Comparison of ENCODE assay signal across 8 mouse cellular contexts in the genomic region with DNA sequence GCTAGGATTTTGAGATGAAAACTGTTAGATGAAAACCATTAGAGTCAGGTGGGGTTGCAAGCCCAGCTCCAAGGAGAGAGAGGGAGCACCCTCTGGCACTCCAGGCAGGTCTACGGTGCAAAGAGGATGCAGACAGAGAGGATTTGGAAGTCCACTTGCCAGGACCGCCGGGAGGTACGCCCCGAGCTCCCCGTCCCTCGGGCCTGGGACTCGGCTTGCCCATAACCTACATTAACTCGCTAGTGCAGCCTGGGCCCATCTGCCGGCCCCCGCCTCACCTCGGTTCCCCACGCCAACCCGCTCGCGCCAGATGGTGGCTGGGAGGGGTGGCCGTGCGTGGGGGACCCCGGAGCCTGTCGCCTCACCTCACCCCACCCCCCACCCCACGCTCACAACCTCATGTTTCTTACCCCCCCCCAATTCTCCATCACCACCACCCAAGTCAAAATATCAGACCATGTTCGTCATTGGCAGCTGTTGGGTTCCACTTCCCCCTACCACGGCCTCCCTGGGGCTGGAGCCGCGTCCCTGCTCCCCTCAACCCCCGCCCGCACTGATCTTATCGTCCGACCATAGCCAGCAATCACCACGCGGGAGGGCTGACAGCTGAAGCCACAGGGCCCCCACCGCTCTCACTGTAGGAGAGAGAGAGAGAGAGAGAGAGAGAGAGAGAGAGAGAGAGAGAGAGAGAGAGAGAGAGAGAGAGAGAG. TPM values are rescaled to one million over a fixed set of nuclear protein-coding genes. Genes with fewer than 3 reads are reported as not detected.
DNase-seq lines count a peak whose midpoint lies in the region; ATAC-seq and TF ChIP-seq lines count a peak whose summit lies in the region.

No protein-coding gene starts in this region.

- intact Hi-C loops in left cerebral cortex, postnatal 25 days (cut with DNase I) = no loop called here

- WGBS in hindbrain, embryonic 10.5 days = 2% methylated on average over 32 of the region's 32 CpGs
- 12% methylated on average over 22 of the region's 32 CpGs for WGBS in liver, postnatal 0 days (ENCODE audit: insufficient replicate concordance)

- no peak for ATAC-seq in G1E (ENCODE audit: extremely low read depth, insufficient number of reproducible peaks, low FRiP score, poor library complexity, severe bottlenecking)
- ATAC-seq in liver, postnatal 0 days = no peak
- no peak for ATAC-seq in inflammation-experienced regulatory T-cells, adult 6 months

- H3K9me3 ChIP-seq in G1E (replicated peaks) = peaks cover 3% of the 10 kb centered on the region
- H3K9me3 ChIP-seq in hindbrain, embryonic 10.5 days = no peaks in the 10 kb centered on the region
- H3K9me3 ChIP-seq in liver, postnatal 0 days (ENCODE audit: low read length) = no peaks in the 10 kb centered on the region

- H3K4me2 ChIP-seq in liver, postnatal 0 days (ENCODE audit: low read depth, low read length) = peak overlapping the region; percentile 73

- H3K4me3 ChIP-seq in G1E (ENCODE audit: low read depth, low read length) = peak overlapping the region; percentile 65; the same call in 1 of the 2 replicates
- H3K4me3 ChIP-seq in hindbrain, embryonic 10.5 days = peak overlapping the region; percentile 55
- peak overlapping the region; percentile 55 for H3K4me3 ChIP-seq in liver, postnatal 0 days (ENCODE audit: low read depth, low read length)

- peaks cover 68% of the 10 kb centered on the region for H3K27me3 ChIP-seq in G1E (ENCODE audit: insufficient read depth, low read length)
- H3K27me3 ChIP-seq in hindbrain, embryonic 10.5 days (ENCODE audit: insufficient read depth, poor library complexity, severe bottlenecking) = peaks cover 100% of the 10 kb centered on the region
- peaks cover 85% of the 10 kb centered on the region for H3K27me3 ChIP-seq in liver, postnatal 0 days (ENCODE audit: insufficient read depth, low read length)

- H3K4me1 ChIP-seq in G1E (ENCODE audit: insufficient read depth, low read depth, low read length) = peaks cover 76% of the 10 kb centered on the region
- peaks cover 78% of the 10 kb centered on the region for H3K4me1 ChIP-seq in hindbrain, embryonic 10.5 days (replicated peaks)
- H3K4me1 ChIP-seq in liver, postnatal 0 days (ENCODE audit: insufficient read depth) = peaks cover 55% of the 10 kb centered on the region

- TF ChIP-seq EP300 in liver, postnatal 0 days (IDR thresholded peaks at IDR 0.05; ENCODE audit: low read depth) = no peak

- DNase-seq in A20 (ENCODE audit: low read depth, low spot score) = peak; percentile 50
- peak; percentile 66 for DNase-seq in G1E (ENCODE audit: low spot score)
- DNase-seq in hindbrain, embryonic 10.5 days (ENCODE audit: low spot score) = peak; percentile 27
- peak; percentile 57 for DNase-seq in liver, postnatal 0 days
- no peak for DNase-seq in right cerebral cortex, postnatal 25 days
- no peak for DNase-seq in left cerebral cortex, postnatal 25 days (ENCODE audit: low spot score in 2 of 2)
- no peak for DNase-seq in left cerebral cortex, adult 9 months (ENCODE audit: low spot score in 2 of 2)

- no peaks in the 10 kb centered on the region for H3K36me3 ChIP-seq in G1E (replicated peaks)
- H3K36me3 ChIP-seq in hindbrain, embryonic 10.5 days = no peaks in the 10 kb centered on the region
- H3K36me3 ChIP-seq in liver, postnatal 0 days (replicated peaks; ENCODE audit: insufficient read depth, low read length) = no peaks in the 10 kb centered on the region

- no peak for TF ChIP-seq CTCF in G1E (IDR thresholded peaks at IDR 0.05; ENCODE audit: low read depth, low read length)
- no peak for TF ChIP-seq CTCF in liver, postnatal 0 days (IDR thresholded peaks at IDR 0.05; ENCODE audit: low read depth)

- no peak overlapping the region for H3K9ac ChIP-seq in liver, postnatal 0 days (replicated peaks)

- peak overlapping the region; percentile 45; the same call in 1 of the 2 replicates for H3K27ac ChIP-seq in hindbrain, embryonic 10.5 days
- no peak overlapping the region; the same call in 1 of the 2 replicates for H3K27ac ChIP-seq in liver, postnatal 0 days (ENCODE audit: low read depth)

RNA-seq across cellular contexts. Expression of a gene that starts 1.6 kb away (rescaled TPM):
- total RNA-seq in G1E (2014; fragmentation: Nextera tagmentation) (0.23 TPM in 1 of 2 replicates, not detected in the other), G1E (2017) (0.33 TPM in 1 of 2 replicates, not detected in the other)
- 0.09 TPM in 2 replicates for polyA plus RNA-seq in G1E (2012)
- polyA plus RNA-seq in hindbrain, embryonic 10.5 days (2016; fragmentation: Nextera tagmentation; extraction: Ambion mirVana) = 4.7 and 5.8 TPM in 2 replicates
- 1.8 and 1.9 TPM in 2 replicates for polyA plus RNA-seq in liver, postnatal 0 days (2015; fragmentation: Nextera tagmentation; extraction: Ambion mirVana)
- not detected for polyA plus RNA-seq in inflammation-experienced regulatory T-cells, adult 6 months (2017; shearing (Covaris generic))
- 1 to 10 TPM; 2.3 to 4.0 TPM for total RNA-seq in left cerebral cortex, postnatal 25 days (2021)

RNA-seq across cellular contexts. Expression of a gene that starts 27.0 kb away (rescaled TPM):
- total RNA-seq in G1E (2014; fragmentation: Nextera tagmentation) (not detected in 2 replicates), G1E (2017) (not detected in 2 replicates)
- not detected in 2 replicates for polyA plus RNA-seq in G1E (2012)
- polyA plus RNA-seq in hindbrain, embryonic 10.5 days (2016; fragmentation: Nextera tagmentation; extraction: Ambion mirVana) = 0.67 and 0.81 TPM in 2 replicates
- polyA plus RNA-seq in liver, postnatal 0 days (2015; fragmentation: Nextera tagmentation; extraction: Ambion mirVana) = 0.35 and 0.36 TPM in 2 replicates
- not detected for polyA plus RNA-seq in inflammation-experienced regulatory T-cells, adult 6 months (2017; shearing (Covaris generic))
- total RNA-seq in left cerebral cortex, postnatal 25 days (2021) = 1 to 10 TPM; 9.6 to 9.8 TPM

RNA-seq across cellular contexts. Expression of a gene that starts 35.5 kb away (rescaled TPM):
- total RNA-seq in G1E (2014; fragmentation: Nextera tagmentation) = 9.0 and 9.6 TPM in 2 replicates
- 19.8 and 21.2 TPM in 2 replicates for total RNA-seq in G1E (2017)
- polyA plus RNA-seq in G1E (2012) = 27.3 and 33.3 TPM in 2 replicates
- polyA plus RNA-seq in hindbrain, embryonic 10.5 days (2016; fragmentation: Nextera tagmentation; extraction: Ambion mirVana) = 23.1 and 26.7 TPM in 2 replicates
- polyA plus RNA-seq in liver, postnatal 0 days (2015; fragmentation: Nextera tagmentation; extraction: Ambion mirVana) = 4.7 TPM in 2 replicates
- polyA plus RNA-seq in inflammation-experienced regulatory T-cells, adult 6 months (2017; shearing (Covaris generic)) = 1 to 10 TPM; 5.5 to 6.1 (median 5.9) TPM
- 10 to 100 TPM; 48.4 to 48.9 TPM for total RNA-seq in left cerebral cortex, postnatal 25 days (2021)

RNA-seq across cellular contexts. Expression of a gene that starts 52.9 kb away (rescaled TPM):
- total RNA-seq in G1E (2014; fragmentation: Nextera tagmentation) (not detected in 2 replicates), G1E (2017) (0.11 TPM in 1 of 2 replicates, not detected in the other)
- polyA plus RNA-seq in G1E (2012) = not detected in 2 replicates
- 1.2 and 3.8 TPM in 2 replicates for polyA plus RNA-seq in hindbrain, embryonic 10.5 days (2016; fragmentation: Nextera tagmentation; extraction: Ambion mirVana)
- polyA plus RNA-seq in liver, postnatal 0 days (2015; fragmentation: Nextera tagmentation; extraction: Ambion mirVana) = not detected in 2 replicates
- polyA plus RNA-seq in inflammation-experienced regulatory T-cells, adult 6 months (2017; shearing (Covaris generic)) = under 1 TPM in 1 of 3 experiments, not detected in 2; 0.57 TPM
- 1 to 10 TPM; 7.9 to 9.0 TPM for total RNA-seq in left cerebral cortex, postnatal 25 days (2021)

Comparison
In these comparisons a context has a peak if more than half of its experiments do, and no peak if none do; other contexts are left out.
1. DNase-seq: peak in A20 (single experiment), G1E (single experiment), hindbrain, embryonic 10.5 days (single experiment) and liver, postnatal 0 days (single experiment); none in right cerebral cortex, postnatal 25 days (single experiment), left cerebral cortex, postnatal 25 days (0 of 2) and left cerebral cortex, adult 9 months (0 of 2).
2. Peak in every context shown above with its lines, with median percentiles within 50 percentile points of each other: H3K4me3 ChIP-seq.